Mouse (Mus musculus) retina, postnatal 7 days (tissue): ENCODE data around the gene Dkc1.
"Not testable (repeated sequence)": the region's sequence is repeated elsewhere in the genome, so short reads cannot be mapped to it uniquely, and the experiment has no call there.

ENCODE experiments used
- DNase-seq: peaks from one replicate; pipeline ENCODE4 v3.0.0-alpha.2; 2012; ENCODE audit warnings: low read depth, low spot score

Dkc1 gene

DNA sequence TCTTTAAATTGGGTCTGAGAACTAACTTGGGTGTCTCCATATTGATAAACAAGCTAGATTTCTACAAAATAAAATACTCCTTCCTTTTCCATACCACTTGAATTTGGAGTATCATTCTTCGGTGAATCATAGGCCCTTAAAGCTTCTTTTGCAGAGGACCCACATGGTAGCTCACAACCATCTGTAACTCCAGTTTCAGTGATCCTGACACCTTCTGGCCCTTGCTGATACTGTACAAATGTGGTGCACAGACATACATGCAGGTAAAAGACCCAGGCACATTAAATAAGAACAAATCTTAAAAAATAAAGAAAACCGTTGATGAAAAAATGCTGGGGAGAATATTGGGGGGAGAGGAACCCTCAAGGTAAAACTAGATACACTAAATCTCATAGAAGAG lies 42.5 kb downstream of the Dkc1 start:
- no peak for DNase-seq

DNA sequence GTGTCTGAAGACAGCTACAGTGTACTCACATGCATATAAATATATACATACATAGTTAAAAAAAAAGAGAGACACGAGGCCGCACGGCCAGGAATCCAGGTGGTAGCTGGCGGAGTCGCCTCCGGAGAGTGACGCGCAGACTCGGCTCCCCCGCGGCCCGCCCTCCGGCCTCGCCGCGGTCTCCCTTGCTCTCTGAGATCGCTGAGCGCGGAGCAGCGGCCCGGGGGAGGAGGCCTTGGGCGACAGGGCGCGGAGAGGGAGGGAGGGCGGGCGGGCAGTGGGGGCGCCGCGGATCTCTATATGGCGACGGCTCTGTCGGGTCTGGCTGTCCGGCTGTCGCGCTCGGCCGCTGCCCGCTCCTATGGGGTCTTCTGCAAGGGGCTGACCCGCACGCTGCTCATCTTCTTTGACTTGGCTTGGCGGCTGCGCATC lies 47.5 kb downstream of the Dkc1 start:
- DNase-seq = not testable (repeated sequence)

DNA sequence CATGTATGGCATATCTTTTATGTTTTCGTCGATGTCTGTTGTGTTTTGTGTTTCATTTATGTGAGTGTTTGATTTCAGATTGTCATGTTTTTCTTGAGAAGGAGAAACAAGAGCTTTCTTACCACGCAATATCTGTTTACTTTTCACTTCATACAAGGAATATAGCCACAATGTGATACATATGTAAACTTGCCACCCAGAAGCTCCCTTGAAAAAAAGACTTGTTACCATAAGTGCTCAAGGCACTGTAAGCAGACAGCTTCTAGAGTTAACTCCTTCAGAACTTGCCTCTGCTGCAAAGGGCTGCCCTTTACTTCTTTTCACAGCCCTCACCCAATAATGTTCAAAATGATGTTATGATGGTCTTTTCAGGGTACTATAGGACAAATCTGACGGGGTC lies 52.8 kb downstream of the Dkc1 start:
- DNase-seq = no peak

DNA sequence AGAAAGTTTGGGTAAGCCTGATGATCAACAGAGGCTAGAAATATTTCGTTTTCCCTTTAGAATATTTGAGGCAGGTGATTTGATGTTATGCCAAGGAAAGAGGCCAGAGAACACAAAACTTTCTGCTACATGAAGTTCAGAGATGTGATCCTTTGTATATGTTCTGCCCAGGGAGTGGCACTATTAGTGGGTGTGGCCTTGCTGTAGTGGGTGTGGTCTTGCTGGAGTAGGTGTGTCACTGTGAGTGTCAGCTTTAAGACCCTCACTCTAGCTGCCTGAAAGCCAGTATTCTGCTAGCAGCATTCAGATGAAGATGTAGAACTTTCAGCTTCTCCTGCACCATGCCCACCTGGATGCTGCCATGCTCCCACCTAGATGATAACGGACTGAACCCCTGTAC lies 54.6 kb downstream of the Dkc1 start:
- no peak for DNase-seq

DNA sequence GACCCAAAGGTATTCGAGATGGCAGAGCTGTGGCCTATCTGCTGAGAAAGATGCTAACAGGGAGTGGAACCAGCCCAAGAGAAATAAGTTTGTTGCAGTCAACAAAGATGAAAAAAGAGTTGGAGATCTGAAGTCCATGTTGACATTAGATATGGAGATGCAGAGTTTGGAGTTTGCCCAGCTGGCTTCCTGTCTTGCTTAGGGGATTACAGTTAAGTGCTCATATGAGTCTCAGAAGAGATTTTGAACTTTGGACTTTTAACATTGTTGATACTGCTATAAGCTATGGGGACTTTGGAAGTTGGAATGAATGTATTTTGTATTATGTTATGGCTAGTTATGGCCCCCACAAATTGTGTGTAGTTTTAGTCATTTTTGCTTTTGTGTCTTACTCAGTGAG lies 56.6 kb downstream of the Dkc1 start:
- no peak for DNase-seq

DNA sequence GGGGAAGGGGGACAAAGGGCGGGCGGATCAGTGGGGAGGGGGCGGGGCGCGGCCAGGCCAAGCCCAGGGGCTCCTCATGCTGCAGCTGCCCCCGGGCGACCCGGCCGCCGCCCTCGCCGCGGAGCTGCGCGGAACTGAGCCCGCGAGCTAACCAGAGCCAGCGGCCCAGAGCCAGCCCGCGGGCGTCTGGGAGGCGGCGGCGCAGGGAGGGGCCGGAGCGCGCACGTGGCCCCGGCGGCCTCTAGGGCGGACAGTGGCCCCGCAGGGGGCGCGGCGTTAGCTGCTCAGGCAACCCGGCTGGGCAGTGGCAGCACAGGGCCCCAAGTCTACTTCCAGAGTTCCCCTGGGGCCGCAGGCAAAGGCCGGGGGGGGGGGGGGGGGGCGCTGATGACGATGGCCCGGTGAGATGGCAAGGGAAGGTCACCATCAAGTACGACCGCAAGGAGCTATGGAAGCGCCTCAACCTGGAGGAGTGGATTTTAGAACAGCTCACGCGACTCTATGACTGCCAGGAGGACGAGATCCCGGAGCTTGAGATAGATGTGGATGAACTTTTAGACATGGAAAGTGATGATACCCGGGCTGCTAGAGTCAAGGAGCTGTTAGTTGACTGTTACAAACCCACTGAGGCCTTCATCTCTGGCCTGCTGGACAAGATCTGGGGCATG lies 60.1 kb downstream of the Dkc1 start:
- no peak for DNase-seq
